Mouse (Mus musculus): ENCODE data around the gene Kif26b.

GRCm38 (mm10) chr1:178522389-178522788 lies 6.5 kb upstream of the Kif26b start:
- TF ChIP-seq CTCF (IDR thresholded peaks at IDR 0.05) (no peak), POLR2A (IDR thresholded peaks at IDR 0.05; ENCODE audit: insufficient read depth, low read depth, low read length) (no peak)
